Mouse (Mus musculus) fat pad, adult 2 months (tissue): ENCODE data around the gene Tent2.

Experiments used
- DNase-seq: peaks from one replicate; pipeline ENCODE4 v3.0.0-alpha.2; 2011; ENCODE audit warnings: low read depth, low spot score; ENCODE audit errors: extremely low read depth

Tent2 gene

GRCm38 (mm10) chr13:93143819-93144283 is 48.3 kb downstream of the Tent2 start:
- DNase-seq, result no peak

GRCm38 (mm10) chr13:93141184-93141583 is 51.0 kb downstream of the Tent2 start:
- DNase-seq, result no peak

GRCm38 (mm10) chr13:93138059-93138458 is 54.1 kb downstream of the Tent2 start:
- DNase-seq, result no peak

- no peak for DNase-seq
These were observed 55.1 kb downstream of the Tent2 start for GRCm38 (mm10) chr13:93137098-93137497.

- no peak for DNase-seq
These were observed 55.9 kb downstream of the Tent2 start for GRCm38 (mm10) chr13:93136251-93136650.

GRCm38 (mm10) chr13:93135501-93135900 is 56.7 kb downstream of the Tent2 start:
- DNase-seq, result no peak

- no peak for DNase-seq
These were observed 61.5 kb downstream of the Tent2 start for GRCm38 (mm10) chr13:93130674-93131073.

GRCm38 (mm10) chr13:93128961-93129360 is 63.2 kb downstream of the Tent2 start:
- DNase-seq, result no peak

GRCm38 (mm10) chr13:93128111-93128860 is 63.9 kb downstream of the Tent2 start:
- DNase-seq, result no peak

GRCm38 (mm10) chr13:93122321-93122720 is 69.9 kb downstream of the Tent2 start:
- no peak for DNase-seq

- no peak for DNase-seq
These were observed 74.9 kb downstream of the Tent2 start for GRCm38 (mm10) chr13:93117241-93117640.

- DNase-seq, result no peak
These were observed 89.7 kb downstream of the Tent2 start for GRCm38 (mm10) chr13:93102340-93103090.

- DNase-seq, result no peak
These were observed 93.6 kb downstream of the Tent2 start for GRCm38 (mm10) chr13:93098596-93098995.

GRCm38 (mm10) chr13:93096643-93097042 is 95.5 kb downstream of the Tent2 start:
- DNase-seq, result no peak
